Mouse (Mus musculus) hindbrain, embryonic 14.5 days (tissue): ENCODE measurements around the gene Prr3. TPM values are rescaled to one million over a fixed set of nuclear protein-coding genes. Genes with fewer than 3 reads are reported as not detected.
"Not testable (repeated sequence)": the region's sequence is repeated elsewhere in the genome, so short reads cannot be mapped to it uniquely, and the experiment has no call there.

Source experiments
- ATAC-seq: fragments of 200-750 bp; cut with Nextera tagmentation; 2 replicates; pipeline ENCODE4 v1.8.0; 2017; ENCODE audit warnings: moderate number of reproducible peaks, mild to moderate bottlenecking, moderate TSS enrichment, moderate library complexity; ENCODE audit not compliant: low FRiP score
- DNase-seq: peaks from one replicate; pipeline ENCODE4 v3.0.0-alpha.2; 2015; ENCODE audit warnings: low spot score
- H3K27ac ChIP-seq: fragments of 300-500 bp; sonication (generic); 2 replicates; pipeline ENCODE4 v1.5.1; 2014; ENCODE audit warnings: mild to moderate bottlenecking, moderate library complexity
- H3K27me3 ChIP-seq: fragments of 300-500 bp; sonication (generic); 2 replicates; pipeline ENCODE4 v1.6.1; 2014; ENCODE audit warnings: mild to moderate bottlenecking, low read length, mixed read lengths; ENCODE audit not compliant: control insufficient read depth, insufficient read depth
- H3K36me3 ChIP-seq: fragments of 300-500 bp; sonication (generic); replicated peaks from 2 replicates; pipeline ENCODE4 v1.6.1; 2014; ENCODE audit not compliant: control insufficient read depth, insufficient read depth
- H3K4me1 ChIP-seq: fragments of 300-500 bp; sonication (generic); replicated peaks from 2 replicates; pipeline ENCODE4 v1.6.1; 2014; ENCODE audit warnings: antibody characterized with exemption, low read length, mixed read lengths; ENCODE audit not compliant: control insufficient read depth, insufficient read depth
- H3K4me2 ChIP-seq: fragments of 300-500 bp; sonication (generic); replicated peaks from 2 replicates; pipeline ENCODE4 v1.6.1; 2014; ENCODE audit warnings: mild to moderate bottlenecking, moderate library complexity
- H3K4me3 ChIP-seq: fragments of 300-500 bp; sonication (generic); replicated peaks from 2 replicates; pipeline ENCODE4 v1.5.1; 2014; ENCODE audit warnings: mild to moderate bottlenecking, low read length
- H3K9ac ChIP-seq: fragments of 300-500 bp; sonication (generic); 2 replicates; pipeline ENCODE4 v1.6.1; 2014
- H3K9me3 ChIP-seq: fragments of 300-500 bp; sonication (generic); 2 replicates; pipeline ENCODE4 v1.6.1; 2016; ENCODE audit warnings: low read length; ENCODE audit not compliant: control insufficient read depth
- WGBS: fragments of 180-500 bp; shearing (Covaris S2); extraction: QIAGEN DNeasy Blood & Tissue Kit; methylation state at CpG from one replicate; pipeline ENCODE4 v1.1.7; 2014; 5-methylcytosine and 5-hydroxymethylcytosine counted together
- polyA plus RNA-seq: library from polyadenylated mRNA; unstranded; fragments of >200 nt; fragmentation: Nextera tagmentation; extraction: Ambion mirVana; gene quantifications from 2 replicates; pipeline ENCODE4 v1.2.1, GENCODE M21; 2014

Prr3 gene
- polyA plus RNA-seq, 1 experiment from 2014 or later, result 70.4 TPM

DNA sequence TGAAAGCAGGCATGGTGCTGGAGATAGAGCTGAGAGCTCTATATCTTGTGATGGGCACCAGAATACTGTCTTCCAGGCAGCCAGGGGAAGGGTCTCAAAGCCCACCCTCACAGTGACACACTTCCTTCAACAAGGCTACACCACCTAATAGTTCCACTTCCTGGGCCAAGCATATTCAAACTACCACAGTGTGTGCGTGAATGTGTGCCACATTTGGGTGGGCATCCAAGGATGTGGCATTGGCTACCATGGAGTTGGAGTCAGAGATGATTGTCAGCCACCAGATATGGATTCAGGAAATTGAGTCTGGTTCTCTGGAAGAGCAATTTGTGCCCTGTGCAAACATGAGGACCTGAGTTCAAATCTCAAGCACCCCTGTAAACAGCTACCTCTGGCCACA lies 41.3 kb upstream of the Prr3 start:
- H3K4me3 ChIP-seq, result no peak overlapping the region
- H3K9me3 ChIP-seq, result no peaks in the 10 kb centered on the region
- H3K9ac ChIP-seq, result no peak overlapping the region
- H3K4me2 ChIP-seq, result no peak overlapping the region
- DNase-seq (no peak), ATAC-seq (no peak)
- H3K4me1 ChIP-seq, result no peaks in the 10 kb centered on the region
- no peak overlapping the region for H3K27ac ChIP-seq
- no peaks in the 10 kb centered on the region for H3K27me3 ChIP-seq
- WGBS, result 96% methylated on average over 1 of the region's 1 CpGs
- H3K36me3 ChIP-seq, result no peaks in the 10 kb centered on the region

DNA sequence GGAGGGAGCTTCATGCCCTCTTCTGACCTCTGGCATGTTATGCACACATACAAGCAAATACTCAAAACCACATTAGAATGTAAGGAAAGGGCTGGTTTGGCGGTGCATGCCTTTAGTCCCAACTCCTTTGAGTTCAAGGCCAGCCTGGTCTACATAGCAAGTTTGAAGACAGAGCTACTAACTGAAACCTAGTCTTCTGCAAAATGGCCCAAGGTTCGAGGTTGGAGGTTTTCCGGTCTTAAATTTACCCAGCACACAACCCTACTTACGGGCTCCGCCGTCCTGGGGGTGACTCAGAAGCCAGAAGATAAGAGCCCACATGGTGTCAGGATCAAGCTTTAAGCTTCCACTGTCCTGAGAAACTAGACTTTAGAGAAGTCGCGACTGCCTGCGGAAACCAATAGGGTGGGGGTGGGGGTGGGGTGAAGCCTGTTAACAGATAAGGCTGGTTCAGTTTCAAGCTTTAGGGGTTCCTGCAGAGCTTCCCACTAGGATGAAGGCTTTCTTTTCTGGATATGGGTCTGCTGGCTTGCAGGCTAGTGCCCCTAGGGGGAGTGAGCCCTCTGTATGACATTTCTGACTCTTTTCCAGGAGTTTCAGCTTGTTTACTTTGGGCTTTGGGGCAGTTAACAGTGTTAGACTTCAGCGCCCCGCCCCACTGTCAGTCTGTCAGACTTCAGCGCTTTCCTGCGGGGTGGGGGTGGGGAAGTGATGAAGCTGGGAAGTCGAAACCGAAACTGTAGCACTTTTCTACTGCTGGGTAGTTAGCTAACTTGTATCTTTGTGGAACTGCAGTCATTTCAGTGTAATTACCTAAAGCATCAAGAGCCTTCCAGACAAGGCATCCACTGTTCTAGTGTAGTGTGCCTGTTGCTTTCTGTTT lies 40.4 kb upstream of the Prr3 start, which contains the start of gene H2-T24:
TSS of gene H2-T24 (minus strand) at position 370 of the 883 bp plus-strand sequence.
- WGBS, result 47% methylated on average over 15 of the region's 15 CpGs
- Histone ChIP-seq H3K36me3 (peaks cover 4% of the 10 kb centered on the region), H3K4me2 (no peak within 1 kb of the TSS), H3K4me1 (no peaks in the 10 kb centered on the region), H3K27me3 (no peaks in the 10 kb centered on the region), H3K4me3 (no peak within 1 kb of the TSS), H3K9ac (no peak within 1 kb of the TSS), H3K9me3 (no peaks in the 10 kb centered on the region), H3K27ac (no peak within 1 kb of the TSS)
- ATAC-seq, result no peak
- no peak for DNase-seq

DNA sequence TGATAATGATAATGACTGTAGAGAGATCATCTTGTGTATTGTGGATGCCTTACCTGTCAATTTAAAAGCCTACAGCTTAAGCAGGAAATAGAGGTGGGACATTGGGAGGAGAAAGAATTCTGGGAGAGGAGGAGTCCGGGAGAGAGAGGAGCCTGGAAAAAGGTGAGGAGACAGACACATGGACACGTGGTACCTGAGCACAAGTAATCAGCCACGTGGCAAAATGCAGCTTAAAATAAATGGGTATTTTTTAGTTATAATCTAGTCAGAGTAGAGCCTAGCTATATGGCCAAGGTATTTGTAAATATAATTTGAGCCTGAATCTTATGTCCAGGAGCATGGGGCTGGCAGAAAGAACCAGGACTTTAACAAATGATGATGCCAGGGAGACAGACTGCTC lies 39.5 kb upstream of the Prr3 start:
- H3K4me2 ChIP-seq, result no peak overlapping the region
- H3K27ac ChIP-seq, result no peak overlapping the region
- DNase-seq (no peak), ATAC-seq (no peak)
- H3K4me3 ChIP-seq, result no peak overlapping the region
- 74% methylated on average over 3 of the region's 3 CpGs for WGBS
- peaks cover 14% of the 10 kb centered on the region for H3K36me3 ChIP-seq
- no peak overlapping the region for H3K9ac ChIP-seq
- no peaks in the 10 kb centered on the region for H3K4me1 ChIP-seq
- H3K9me3 ChIP-seq, result no peaks in the 10 kb centered on the region
- no peaks in the 10 kb centered on the region for H3K27me3 ChIP-seq

DNA sequence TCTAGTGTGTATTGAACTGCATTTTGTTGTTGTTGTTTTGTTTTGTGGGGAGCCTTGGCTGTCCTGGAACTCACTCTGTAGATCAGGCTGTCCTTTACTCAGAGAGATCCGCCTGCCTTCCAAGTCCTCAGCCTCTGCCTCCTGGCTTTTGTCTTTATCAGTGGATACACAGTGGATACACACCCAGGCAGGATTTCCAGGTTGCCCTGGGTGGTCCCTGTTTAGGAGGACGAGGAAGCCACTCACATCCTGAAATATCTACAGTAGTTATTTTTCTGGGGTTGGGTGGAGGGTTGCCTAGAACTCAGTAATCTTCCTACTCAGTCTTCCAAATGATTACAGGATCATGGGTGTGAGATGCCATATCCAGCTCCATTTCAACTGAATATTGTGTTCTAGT lies 38.9 kb upstream of the Prr3 start:
- no peak overlapping the region for H3K9ac ChIP-seq
- no peak overlapping the region for H3K4me3 ChIP-seq
- H3K4me1 ChIP-seq, result no peaks in the 10 kb centered on the region
- DNase-seq (no peak), ATAC-seq (no peak)
- H3K27ac ChIP-seq, result no peak overlapping the region
- peaks cover 19% of the 10 kb centered on the region for H3K36me3 ChIP-seq
- no peaks in the 10 kb centered on the region for H3K27me3 ChIP-seq
- H3K9me3 ChIP-seq, result no peaks in the 10 kb centered on the region
- H3K4me2 ChIP-seq, result no peak overlapping the region
- 66% methylated on average over 2 of the region's 2 CpGs for WGBS

DNA sequence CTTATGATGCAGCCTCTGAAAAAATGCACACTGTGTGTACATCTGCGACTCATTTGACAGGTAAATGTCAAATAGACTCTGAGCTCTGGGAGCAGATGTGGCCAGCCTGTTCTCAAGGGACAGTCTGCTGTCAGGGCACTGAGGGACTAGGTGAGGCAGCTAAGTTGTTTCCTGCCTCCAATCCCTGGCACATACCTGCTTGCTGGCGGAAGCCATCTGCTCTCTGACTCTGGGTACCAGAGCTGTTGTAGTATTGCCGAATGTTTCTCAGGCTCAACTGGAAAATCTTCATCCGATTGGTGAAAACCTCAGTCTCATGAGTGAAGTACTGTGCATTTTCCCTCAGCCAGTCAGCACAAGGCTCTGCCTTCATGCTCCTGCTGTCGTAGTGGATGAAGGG lies 37.0 kb upstream of the Prr3 start:
- no peak for ATAC-seq
- H3K9ac ChIP-seq, result no peak overlapping the region

DNA sequence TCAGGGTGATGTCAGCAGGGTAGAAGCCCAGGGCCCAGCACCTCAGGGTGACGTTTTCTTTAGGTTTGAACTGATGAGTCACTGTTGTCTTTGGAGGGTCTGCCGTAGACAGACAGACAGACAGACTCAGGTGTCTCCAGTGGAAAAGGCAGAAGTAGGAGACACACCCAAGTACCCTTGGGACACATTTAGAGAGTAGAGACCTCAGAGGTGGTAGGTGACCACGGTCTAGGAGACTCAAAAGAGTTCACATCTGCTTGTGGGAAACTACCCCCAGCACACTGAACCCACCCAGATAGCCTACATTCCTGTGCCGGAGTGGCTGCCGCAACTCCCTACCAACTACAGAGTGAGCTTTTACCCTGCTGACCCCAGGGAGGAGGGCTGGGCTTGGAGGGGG lies 34.9 kb upstream of the Prr3 start:
- Histone ChIP-seq H3K4me3 (no peak overlapping the region), H3K4me1 (no peaks in the 10 kb centered on the region), H3K36me3 (peaks cover 19% of the 10 kb centered on the region), H3K9me3 (no peaks in the 10 kb centered on the region), H3K27ac (no peak overlapping the region), H3K27me3 (no peaks in the 10 kb centered on the region), H3K4me2 (no peak overlapping the region), H3K9ac (no peak overlapping the region)
- WGBS, result 98% methylated on average over 5 of the region's 5 CpGs
- ATAC-seq (no peak), DNase-seq (no peak)

More for the DNA sequence above, 37.0 kb upstream of the Prr3 start:
- Histone ChIP-seq H3K27ac (no peak overlapping the region), H3K4me2 (no peak overlapping the region), H3K27me3 (no peaks in the 10 kb centered on the region), H3K4me1 (no peaks in the 10 kb centered on the region), H3K9me3 (no peaks in the 10 kb centered on the region), H3K36me3 (peaks cover 19% of the 10 kb centered on the region), H3K4me3 (no peak overlapping the region)
- WGBS, result 90% methylated on average over 5 of the region's 5 CpGs
- DNase-seq, result no peak

DNA sequence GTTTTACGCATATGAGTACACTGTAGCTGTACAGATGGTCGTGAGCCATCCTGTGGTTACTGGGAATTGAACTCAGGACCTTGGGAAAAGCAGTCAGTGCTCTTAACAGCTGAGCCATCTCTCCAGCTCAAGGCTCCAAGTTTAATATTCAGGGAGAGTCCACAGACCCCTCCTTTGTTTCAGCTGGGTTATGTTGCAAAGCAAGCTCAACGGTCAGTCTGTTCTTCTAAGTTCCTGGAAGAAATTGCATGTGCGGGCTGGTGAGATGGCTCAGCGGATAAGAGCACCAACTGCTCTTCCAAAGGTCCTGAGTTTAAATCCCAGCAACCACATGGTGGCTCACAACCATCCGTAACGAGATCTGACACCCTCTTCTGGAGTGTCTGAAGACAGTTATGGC lies 24.4 kb upstream of the Prr3 start:
- H3K27me3 ChIP-seq, H3K4me1 ChIP-seq, ATAC-seq, H3K27ac ChIP-seq, H3K36me3 ChIP-seq, H3K9ac ChIP-seq, H3K4me2 ChIP-seq, DNase-seq, H3K9me3 ChIP-seq, H3K4me3 ChIP-seq: not testable (repeated sequence)
- WGBS, result 93% methylated on average over 7 of the region's 7 CpGs

DNA sequence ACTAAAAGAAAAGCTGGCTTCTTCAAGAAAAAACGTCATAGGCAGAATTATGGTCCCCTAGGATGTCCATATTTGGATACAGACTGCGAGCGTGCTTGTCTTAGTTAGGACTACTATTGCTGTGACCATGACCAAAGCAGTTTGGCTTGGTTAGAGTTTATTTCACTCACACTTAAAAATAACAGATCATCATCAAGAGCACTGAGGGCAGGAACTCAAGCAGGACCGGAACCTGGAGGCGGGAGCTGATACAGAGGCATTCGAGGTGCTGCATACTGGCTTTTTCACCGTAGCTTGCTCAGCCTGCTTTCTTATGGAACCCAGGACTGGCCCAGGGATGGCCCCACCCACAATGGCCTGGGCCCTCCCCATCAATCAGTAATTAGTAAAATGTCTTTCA lies 23.3 kb upstream of the Prr3 start:
- no peaks in the 10 kb centered on the region for H3K4me1 ChIP-seq
- WGBS, result 96% methylated on average over 7 of the region's 7 CpGs
- no peak overlapping the region for H3K9ac ChIP-seq
- no peaks in the 10 kb centered on the region for H3K27me3 ChIP-seq
- H3K27ac ChIP-seq, result no peak overlapping the region
- 0 out of 2 replicates have a peak, but pooled peaks cover 4% of the 10 kb centered on the region for H3K9me3 ChIP-seq
- H3K4me3 ChIP-seq, result no peak overlapping the region
- DNase-seq, result no peak
- H3K36me3 ChIP-seq, result no peaks in the 10 kb centered on the region
- H3K4me2 ChIP-seq, result no peak overlapping the region
- no peak for ATAC-seq

DNA sequence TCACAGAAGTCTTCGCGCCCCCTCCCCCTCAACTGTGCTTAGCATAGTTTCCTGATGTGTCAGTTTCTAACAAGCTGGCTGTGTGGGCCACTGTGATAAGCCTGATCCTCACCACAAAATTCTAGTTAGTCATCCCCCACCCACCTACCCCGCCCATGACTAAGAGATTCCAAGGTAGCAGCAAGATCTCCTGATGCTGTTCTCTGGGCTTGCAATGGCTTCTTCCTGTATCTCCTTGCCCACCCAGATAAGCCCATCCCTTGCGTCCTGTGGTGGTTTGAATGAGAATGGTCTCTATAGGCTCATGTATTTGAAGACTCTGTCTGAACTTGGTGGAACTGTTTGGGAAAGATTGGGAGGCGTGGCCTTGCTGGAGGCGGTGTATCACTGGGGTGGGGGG lies 21.9 kb upstream of the Prr3 start:
- H3K9me3 ChIP-seq, result 0 out of 2 replicates have a peak, but pooled peaks cover 4% of the 10 kb centered on the region
- H3K4me3 ChIP-seq, result no peak overlapping the region
- H3K27ac ChIP-seq, result no peak overlapping the region
- no peak overlapping the region for H3K9ac ChIP-seq
- ATAC-seq (no peak), DNase-seq (no peak)
- H3K4me2 ChIP-seq, result no peak overlapping the region
- WGBS, result over 99% methylated on average over 6 of the region's 6 CpGs
- H3K36me3 ChIP-seq, result no peaks in the 10 kb centered on the region
- no peaks in the 10 kb centered on the region for H3K4me1 ChIP-seq
- H3K27me3 ChIP-seq, result no peaks in the 10 kb centered on the region
